Mouse (Mus musculus) bone marrow macrophage, adult 2 months (primary cell): ENCODE measurements around the gene Cntd1. TPM values are rescaled to one million over a fixed set of nuclear protein-coding genes. Genes with fewer than 3 reads are reported as not detected.

Experiments used
- H3K27ac ChIP-seq: 2 replicates; pipeline ENCODE4 v1.5.1; 2012; ENCODE audit warnings: low read depth, low read length; ENCODE audit not compliant: insufficient read depth
- H3K4me1 ChIP-seq: 2 replicates; pipeline ENCODE4 v1.6.1; 2012; ENCODE audit warnings: low read length; ENCODE audit not compliant: control insufficient read depth, insufficient read depth
- H3K4me3 ChIP-seq: 2 replicates; pipeline ENCODE4 v1.5.1; 2012; ENCODE audit warnings: mild to moderate bottlenecking, low read length, moderate library complexity; ENCODE audit not compliant: insufficient read depth
- CTCF ChIP-seq: IDR thresholded peaks from 2 replicates; pipeline ENCODE4 v1.5.1; 2012; ENCODE audit warnings: low read depth, mild to moderate bottlenecking, low read length, moderate library complexity
- POLR2A ChIP-seq: IDR thresholded peaks from 2 replicates; pipeline ENCODE4 v1.6.1; 2012; ENCODE audit warnings: mild to moderate bottlenecking, low read depth, low read length, borderline replicate concordance
- polyA plus RNA-seq: library from polyadenylated mRNA; stranded (reverse); fragments of >200 nt; gene quantifications from 2 replicates; pipeline ENCODE4 v1.2.4, GENCODE M21; 2012; ENCODE audit not compliant: missing spikeins, insufficient read depth, insufficient read length

Gene Cntd1
- polyA plus RNA-seq, 1 experiment: 1.0 TPM

DNA sequence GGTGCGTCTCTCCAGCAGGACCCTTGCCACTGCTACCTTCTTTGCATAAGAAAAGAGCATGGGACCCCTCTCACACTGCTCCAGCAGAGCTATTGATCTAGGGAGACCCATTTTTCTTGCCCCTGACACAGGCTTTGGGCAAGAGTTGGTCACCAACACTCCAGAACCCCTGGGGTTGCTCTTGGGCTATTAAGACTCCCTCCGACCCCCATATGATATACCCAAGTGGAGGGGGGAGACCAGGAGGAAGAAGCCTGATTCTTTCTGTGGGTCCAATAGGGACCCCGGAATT, 14.9 kb upstream of the Cntd1 start:
- H3K27ac ChIP-seq: no peak overlapping the region
- no peak overlapping the region for H3K4me3 ChIP-seq
- no peaks in the 10 kb centered on the region for H3K4me1 ChIP-seq
- no peak for TF ChIP-seq POLR2A
- no peak for TF ChIP-seq CTCF

DNA sequence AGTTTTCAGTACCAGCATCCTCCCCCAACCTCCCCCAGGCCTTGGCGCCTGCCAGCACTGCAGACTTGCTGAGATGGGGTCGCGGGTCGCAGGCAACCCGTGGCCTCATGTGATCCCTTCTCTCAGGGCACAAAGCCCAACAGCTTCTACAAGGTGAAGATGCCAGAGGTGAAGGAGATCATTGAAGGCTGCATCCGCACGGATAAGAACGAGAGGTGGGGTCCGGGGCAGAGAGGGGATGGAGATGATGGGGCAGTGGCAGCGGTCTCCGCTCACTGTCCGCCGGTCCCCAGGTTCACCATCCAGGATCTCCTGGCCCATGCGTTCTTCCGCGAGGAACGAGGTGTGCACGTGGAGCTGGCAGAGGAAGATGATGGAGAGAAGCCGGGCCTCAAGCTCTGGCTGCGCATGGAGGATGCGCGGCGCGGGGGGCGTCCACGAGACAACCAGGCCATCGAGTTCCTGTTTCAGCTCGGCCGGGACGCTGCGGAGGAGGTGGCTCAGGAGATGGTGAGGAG, 13.8 kb upstream of the Cntd1 start:
- no peak for TF ChIP-seq CTCF
- TF ChIP-seq POLR2A: no peak
- H3K4me1 ChIP-seq: no peaks in the 10 kb centered on the region
- H3K4me3 ChIP-seq: peak overlapping the region; percentile 14
- no peak overlapping the region for H3K27ac ChIP-seq

DNA sequence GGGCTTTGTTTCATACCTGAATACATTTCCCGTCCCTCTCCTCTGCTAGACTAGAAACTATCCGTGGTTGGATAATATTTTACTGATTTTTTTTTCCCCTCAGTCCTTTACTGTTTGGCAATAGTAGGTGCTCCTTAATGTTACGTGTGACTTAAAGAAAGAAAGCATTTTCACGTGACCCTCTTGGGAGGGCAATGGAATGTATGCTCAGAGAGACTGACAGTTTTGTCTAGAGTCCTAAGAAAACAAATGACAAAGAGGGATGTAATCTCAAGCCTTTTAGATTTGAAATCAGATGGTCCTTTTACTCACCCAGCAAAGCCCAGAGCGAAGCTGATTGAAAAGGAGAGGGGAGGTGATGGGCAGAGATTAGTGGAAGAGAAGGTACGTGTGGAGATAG, 12.9 kb upstream of the Cntd1 start:
- Histone ChIP-seq H3K27ac (no peak overlapping the region), H3K4me1 (no peaks in the 10 kb centered on the region), H3K4me3 (no peak overlapping the region)
- TF ChIP-seq POLR2A (no peak), CTCF (no peak)

DNA sequence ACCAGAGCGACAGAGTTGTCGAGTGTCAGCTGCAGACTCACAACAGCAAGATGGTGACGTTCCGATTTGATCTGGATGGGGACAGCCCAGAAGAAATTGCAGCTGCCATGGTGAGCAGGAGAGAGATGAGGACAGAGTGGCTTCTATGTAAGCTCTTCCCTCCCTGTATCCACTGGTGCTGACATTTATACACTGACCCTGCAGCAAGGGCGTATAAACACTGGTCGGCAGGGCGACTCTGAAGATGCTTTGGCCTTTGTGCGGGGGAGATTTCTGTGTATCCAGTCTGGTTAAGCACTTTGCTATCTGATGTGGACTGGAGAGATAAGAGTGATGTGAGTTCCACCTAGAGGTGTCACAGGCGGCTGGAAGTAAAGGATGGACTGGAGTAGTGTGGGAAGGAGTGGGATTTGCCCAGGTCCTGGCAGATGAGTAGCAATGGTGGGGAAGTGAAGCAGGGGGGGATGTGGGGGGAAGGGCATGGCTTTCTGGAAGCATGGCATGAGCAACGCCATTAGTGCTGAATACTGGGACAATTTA, 9.2 kb upstream of the Cntd1 start:
- TF ChIP-seq CTCF (no peak), POLR2A (no peak)
- no peak overlapping the region for H3K27ac ChIP-seq
- no peaks in the 10 kb centered on the region for H3K4me1 ChIP-seq
- no peak overlapping the region for H3K4me3 ChIP-seq

DNA sequence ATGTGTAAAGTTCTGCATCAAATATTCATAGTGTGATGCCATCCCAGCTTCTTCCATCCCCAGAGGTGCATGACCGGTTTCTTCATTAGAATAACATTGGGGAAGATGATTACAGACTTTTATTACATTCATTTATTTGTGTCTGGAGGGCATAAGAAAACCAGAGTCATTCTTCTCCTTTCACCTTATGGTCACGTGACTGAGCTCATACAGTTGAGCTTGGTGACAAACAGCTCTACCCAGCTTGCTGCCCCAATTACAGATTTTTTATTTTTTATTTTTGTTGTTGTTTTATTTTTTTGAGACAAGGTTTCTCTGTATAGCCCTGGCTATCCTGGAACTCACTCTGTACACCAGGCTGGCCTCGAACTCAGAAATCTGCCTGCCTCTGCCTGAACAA, 6.4 kb upstream of the Cntd1 start:
- no peak overlapping the region for H3K27ac ChIP-seq
- H3K4me3 ChIP-seq: no peak overlapping the region
- TF ChIP-seq POLR2A (no peak), CTCF (no peak)
- peaks cover 9% of the 10 kb centered on the region for H3K4me1 ChIP-seq

DNA sequence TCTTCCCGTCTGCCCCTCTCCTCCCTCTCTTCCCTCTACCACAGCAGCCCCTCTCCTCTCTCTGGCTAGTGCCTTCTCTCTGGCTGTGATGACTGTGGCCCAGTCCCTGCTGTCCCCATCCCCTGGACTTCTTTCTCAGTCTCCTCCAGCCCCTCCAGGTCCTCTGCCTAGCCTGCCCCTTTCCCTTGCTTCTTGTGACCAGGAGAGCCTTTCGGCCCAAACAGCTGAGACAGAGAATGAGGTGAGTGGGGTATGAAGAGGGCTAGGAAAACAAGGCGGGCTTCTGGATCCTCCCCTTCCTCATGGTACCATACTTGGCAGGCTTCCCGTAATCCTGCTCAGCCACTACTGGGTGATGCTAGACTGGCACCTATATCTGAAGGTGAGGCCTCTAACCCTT, 3.5 kb upstream of the Cntd1 start:
- peaks cover 18% of the 10 kb centered on the region for H3K4me1 ChIP-seq
- H3K4me3 ChIP-seq: no peak overlapping the region

DNA sequence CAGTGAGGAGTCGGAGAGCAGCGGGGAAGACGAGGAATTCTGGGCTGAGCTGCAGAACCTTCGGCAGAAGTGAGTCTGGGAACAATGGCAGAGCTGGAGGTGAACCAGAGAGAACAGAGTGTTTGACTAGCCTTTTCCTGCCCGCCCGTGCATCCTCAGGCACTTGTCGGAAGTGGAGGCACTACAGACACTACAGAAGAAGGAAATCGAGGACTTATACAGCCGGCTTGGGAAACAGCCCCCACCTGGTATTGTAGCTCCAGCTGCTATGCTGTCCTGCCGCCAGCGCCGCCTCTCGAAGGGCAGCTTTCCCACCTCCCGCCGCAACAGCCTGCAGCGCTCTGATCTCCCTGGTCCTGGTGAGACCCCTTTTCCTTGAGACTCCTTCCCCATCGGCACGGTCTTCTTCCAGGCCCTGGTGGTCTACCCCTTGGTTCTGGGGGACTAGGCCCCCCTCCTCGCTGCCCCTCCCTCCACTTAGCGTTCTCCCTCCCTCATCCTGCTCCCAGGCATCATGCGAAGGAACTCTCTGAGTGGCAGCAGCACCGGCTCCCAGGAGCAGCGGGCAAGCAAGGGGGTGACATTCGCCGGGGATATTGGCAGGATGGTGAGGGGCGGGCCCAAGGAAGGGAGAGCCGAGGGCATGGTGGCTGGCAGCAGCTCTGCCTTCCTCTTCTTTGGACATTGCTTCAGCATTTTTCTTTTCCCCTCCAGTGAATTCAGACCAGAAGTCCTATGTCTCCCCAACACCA, 2.3 kb upstream of the Cntd1 start:
- Histone ChIP-seq H3K27ac (no peak overlapping the region), H3K4me3 (no peak overlapping the region), H3K4me1 (peaks cover 18% of the 10 kb centered on the region)
- TF ChIP-seq CTCF (no peak), POLR2A (no peak)

More for the DNA sequence above, 3.5 kb upstream of the Cntd1 start:
- H3K27ac ChIP-seq: no peak overlapping the region
- no peak for TF ChIP-seq CTCF
- no peak for TF ChIP-seq POLR2A

DNA sequence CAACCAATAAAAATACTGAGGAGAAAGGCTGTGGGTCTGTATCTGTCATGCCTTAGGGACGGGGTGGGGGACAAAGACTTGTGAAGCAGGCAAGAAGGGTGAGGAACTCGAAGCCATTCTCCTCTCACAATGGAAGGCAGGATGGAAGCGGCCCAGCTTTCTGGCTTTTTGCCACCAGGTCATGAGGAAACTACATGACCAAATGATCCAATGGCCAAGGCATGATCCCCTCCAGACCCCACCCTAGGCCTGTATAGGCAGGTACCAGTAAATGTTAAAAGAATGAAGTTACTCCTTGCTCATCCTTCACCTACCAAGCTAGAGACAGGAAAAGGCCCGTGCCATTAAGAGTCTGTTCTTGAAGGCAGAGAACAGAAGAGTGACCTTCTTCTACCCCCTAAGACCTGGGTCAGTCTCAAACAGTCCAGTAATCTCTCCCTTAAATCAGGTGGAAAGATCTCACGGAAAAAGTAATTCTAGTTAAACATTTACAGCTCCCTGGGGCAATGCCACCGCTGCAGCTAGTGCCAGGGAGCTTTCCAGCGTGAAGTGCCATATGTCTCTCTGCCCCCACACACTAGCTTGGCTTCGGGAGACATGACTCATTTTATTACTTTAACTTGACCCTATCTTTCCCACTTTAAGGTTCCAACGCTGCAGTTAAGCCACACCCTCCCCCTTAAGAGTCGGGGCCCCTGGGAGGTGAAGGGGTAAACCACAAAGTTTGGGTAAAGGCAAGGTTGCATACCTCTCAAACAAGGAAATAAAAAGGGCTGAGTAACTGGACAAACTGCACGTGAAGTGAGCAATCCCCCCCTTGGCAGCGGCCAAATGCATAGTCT, 1.2 kb upstream of the Cntd1 start:
- TF ChIP-seq CTCF: peak; percentile 7; the same call in 1 of the 2 replicates
- no peak for TF ChIP-seq POLR2A
- Histone ChIP-seq H3K4me1 (peaks cover 18% of the 10 kb centered on the region), H3K4me3 (peak overlapping the region; percentile 95), H3K27ac (no peak overlapping the region)

DNA sequence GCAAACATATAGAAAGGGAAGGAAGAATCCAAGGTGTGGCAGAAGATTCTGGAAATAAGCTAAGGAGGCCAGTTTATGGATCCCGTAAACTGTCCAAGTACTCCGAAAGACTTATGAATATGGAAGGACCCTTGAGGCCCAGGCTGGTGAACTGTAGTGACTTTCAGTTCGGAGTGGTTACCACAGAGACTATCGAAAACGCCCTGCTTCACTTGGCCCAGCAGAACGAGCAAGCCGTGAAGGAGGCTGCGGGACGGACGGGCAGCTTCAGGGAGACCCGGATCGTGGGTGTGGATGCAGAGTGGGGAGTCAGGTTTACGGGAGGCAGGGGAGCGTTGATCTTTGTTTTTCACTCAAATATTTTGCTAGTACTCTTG, 369 bp downstream of the Cntd1 start:
- Histone ChIP-seq H3K4me1 (peaks cover 18% of the 10 kb centered on the region), H3K4me3 (peak overlapping the region; percentile 95), H3K27ac (no peak overlapping the region)
- TF ChIP-seq CTCF: no peak
- no peak for TF ChIP-seq POLR2A

DNA sequence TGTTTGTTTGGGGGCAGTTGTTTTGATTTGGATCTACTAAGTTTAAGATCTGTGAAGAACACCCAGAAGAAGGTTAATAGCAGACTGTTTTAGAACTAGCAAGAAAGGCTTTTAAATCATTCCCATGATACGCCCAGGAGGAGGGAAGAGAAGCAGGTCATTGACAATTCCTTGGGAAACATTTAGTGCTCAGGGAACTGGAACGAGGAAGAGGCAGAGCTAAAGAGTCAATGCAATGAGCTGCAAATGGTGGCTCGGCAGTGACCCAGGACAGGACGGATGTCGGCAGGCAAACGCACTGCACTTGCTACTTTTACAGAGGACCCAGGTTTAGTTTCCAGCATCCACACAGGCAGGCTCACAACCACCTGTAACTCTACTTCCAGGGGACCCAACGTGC, 2.0 kb downstream of the Cntd1 start:
- H3K27ac ChIP-seq: no peak overlapping the region
- peaks cover 18% of the 10 kb centered on the region for H3K4me1 ChIP-seq
- TF ChIP-seq CTCF (no peak), POLR2A (no peak)
- H3K4me3 ChIP-seq: no peak overlapping the region
